Mouse (Mus musculus) gastrocnemius, postnatal 10 days (tissue): ENCODE measurements around the gene Tenm3. TPM values are rescaled to one million over a fixed set of nuclear protein-coding genes. Genes with fewer than 3 reads are reported as not detected.

Source experiments
- DNase-seq: peaks from one replicate; pipeline ENCODE4 v3.0.0; 2021; ENCODE audit warnings: mixed read lengths
- total RNA-seq, 2 experiments: library from RNA; stranded (reverse); gene quantifications; 2 replicates each; pipeline ENCODE4 v1.2.3; 2021

The Tenm3 gene
- total RNA-seq, 2 experiments from 2014 or later, result 18.2 to 23.5 TPM

- no peak for DNase-seq
Observed at GRCm38 (mm10) chr8:48740951-48741350, 102.8 kb downstream of the Tenm3 start.

GRCm38 (mm10) chr8:48740147-48740881, 103.4 kb downstream of the Tenm3 start:
- no peak for DNase-seq

- DNase-seq, result no peak
Observed at GRCm38 (mm10) chr8:48733731-48734130, 110.0 kb downstream of the Tenm3 start.

GRCm38 (mm10) chr8:48733057-48733456, 110.7 kb downstream of the Tenm3 start:
- DNase-seq, result no peak

- no peak for DNase-seq
Observed at GRCm38 (mm10) chr8:48730701-48731100, 113.0 kb downstream of the Tenm3 start.

GRCm38 (mm10) chr8:48728833-48729690, 114.7 kb downstream of the Tenm3 start:
- DNase-seq, result no peak

- no peak for DNase-seq
Observed at GRCm38 (mm10) chr8:48728006-48728405, 115.7 kb downstream of the Tenm3 start.

GRCm38 (mm10) chr8:48722744-48723143, 121.0 kb downstream of the Tenm3 start:
- no peak for DNase-seq

- DNase-seq, result no peak
Observed at GRCm38 (mm10) chr8:48722318-48722717, 121.4 kb downstream of the Tenm3 start.

GRCm38 (mm10) chr8:48721376-48721775, 122.4 kb downstream of the Tenm3 start:
- DNase-seq, result no peak

- DNase-seq, result no peak
Observed at GRCm38 (mm10) chr8:48715616-48716015, 128.1 kb downstream of the Tenm3 start.

GRCm38 (mm10) chr8:48706666-48707065, 137.1 kb downstream of the Tenm3 start:
- no peak for DNase-seq

- no peak for DNase-seq
Observed at GRCm38 (mm10) chr8:48704885-48705515, 138.8 kb downstream of the Tenm3 start.

- no peak for DNase-seq
Observed at GRCm38 (mm10) chr8:48704485-48704884, 139.3 kb downstream of the Tenm3 start.

GRCm38 (mm10) chr8:48690665-48691395, 152.9 kb downstream of the Tenm3 start:
- DNase-seq, result peak; percentile 48

- DNase-seq, result no peak
Observed at GRCm38 (mm10) chr8:48688706-48689105, 155.0 kb downstream of the Tenm3 start.

- DNase-seq, result no peak
Observed at GRCm38 (mm10) chr8:48688188-48688587, 155.6 kb downstream of the Tenm3 start.

GRCm38 (mm10) chr8:48673476-48673875, 170.3 kb downstream of the Tenm3 start:
- no peak for DNase-seq

GRCm38 (mm10) chr8:48672471-48672870, 171.3 kb downstream of the Tenm3 start:
- no peak for DNase-seq

GRCm38 (mm10) chr8:48671318-48671717, 172.4 kb downstream of the Tenm3 start:
- DNase-seq, result no peak

- DNase-seq, result no peak
Observed at GRCm38 (mm10) chr8:48670895-48671294, 172.9 kb downstream of the Tenm3 start.

- no peak for DNase-seq
Observed at GRCm38 (mm10) chr8:48670387-48670786, 173.4 kb downstream of the Tenm3 start.
